Mouse (Mus musculus) liver, embryonic 14.5 days (tissue): ENCODE data around the gene Ccnt1. TPM values are rescaled to one million over a fixed set of nuclear protein-coding genes. Genes with fewer than 3 reads are reported as not detected.

Experiments used
- ATAC-seq: fragments of 200-750 bp; cut with Nextera tagmentation; 2 replicates; pipeline ENCODE4 v1.8.0; 2017; ENCODE audit warnings: moderate number of reproducible peaks, mild to moderate bottlenecking, moderate library complexity; ENCODE audit not compliant: insufficient read depth
- DNase-seq, 3 experiments: peaks; one replicate each; pipeline ENCODE4 v3.0.0-alpha.2; 2012 to 2013; ENCODE audit warnings: low read depth in 3 of 3, low spot score in 3 of 3
- H3K27ac ChIP-seq: fragments of 300-500 bp; sonication (generic); 2 replicates; pipeline ENCODE4 v1.5.1; 2014; ENCODE audit warnings: moderate library complexity, mild to moderate bottlenecking, control low read depth, inconsistent platforms
- H3K27me3 ChIP-seq: fragments of 300-500 bp; sonication (generic); 2 replicates; pipeline ENCODE4 v1.6.1; 2014; ENCODE audit warnings: mild to moderate bottlenecking, low read length, moderate library complexity; ENCODE audit not compliant: control insufficient read depth, insufficient read depth
- H3K36me3 ChIP-seq: fragments of 300-500 bp; sonication (generic); replicated peaks from 2 replicates; pipeline ENCODE4 v1.6.1; 2014; ENCODE audit warnings: low read depth; ENCODE audit not compliant: control insufficient read depth, insufficient read depth
- H3K4me1 ChIP-seq, 2 experiments: fragments of 200-500 bp in 1 of 2; fragments of 300-500 bp in 1 of 2; sonication (generic) in 1 of 2; replicated peaks; 2 replicates each; pipeline ENCODE4 v1.6.1; 2012 to 2014; ENCODE audit warnings: antibody characterized with exemption in 1 of 2, inconsistent platforms in 1 of 2, low read length in 1 of 2; ENCODE audit not compliant: control insufficient read depth in 2 of 2, insufficient read depth in 2 of 2
- H3K4me2 ChIP-seq: fragments of 300-500 bp; sonication (generic); 2 replicates; pipeline ENCODE4 v1.6.1; 2014; ENCODE audit warnings: low read depth, mild to moderate bottlenecking, control low read depth, moderate library complexity
- H3K4me3 ChIP-seq, 2 experiments: fragments of 200-500 bp in 1 of 2; fragments of 300-500 bp in 1 of 2; sonication (generic) in 1 of 2; 2 replicates each; pipeline ENCODE4 v1.5.1; 2012 to 2014; ENCODE audit warnings: low read depth in 2 of 2, low read length in 2 of 2, mild to moderate bottlenecking in 2 of 2, control low read depth in 1 of 2, inconsistent platforms in 1 of 2, moderate library complexity in 1 of 2; ENCODE audit not compliant: insufficient read depth in 1 of 2
- H3K9ac ChIP-seq: fragments of 300-500 bp; sonication (generic); replicated peaks from 2 replicates; pipeline ENCODE4 v1.6.1; 2014; ENCODE audit warnings: mild to moderate bottlenecking, control low read depth, moderate library complexity
- H3K9me3 ChIP-seq: fragments of 300-500 bp; sonication (generic); 2 replicates; pipeline ENCODE4 v1.6.1; 2016; ENCODE audit warnings: low read length, mixed read lengths; ENCODE audit not compliant: control insufficient read depth
- CTCF ChIP-seq: IDR thresholded peaks from 2 replicates; pipeline ENCODE4 v1.5.1; 2016; ENCODE audit warnings: antibody characterized with exemption, low read depth, control low read depth
- EP300 ChIP-seq: IDR thresholded peaks from 2 replicates; pipeline ENCODE4 v1.6.1; 2016; ENCODE audit warnings: antibody characterized with exemption, low read depth
- WGBS: fragments of 180-500 bp; shearing (Covaris S2); extraction: QIAGEN DNeasy Blood & Tissue Kit; methylation state at CpG from one replicate; pipeline ENCODE4 v1.1.7; 2014; ENCODE audit not compliant: insufficient replicate concordance; 5-methylcytosine and 5-hydroxymethylcytosine counted together
- polyA plus RNA-seq, 2 experiments: library from polyadenylated mRNA; depleted of rRNA in 1 of 2; stranded (reverse) in 1 of 2; unstranded in 1 of 2; fragments of >200 nt; fragmentation: Nextera tagmentation in 1 of 2; extraction: Ambion mirVana in 1 of 2; gene quantifications; 2 replicates each; pipeline versions ENCODE4 v1.2.1 to v1.2.3; 2012 to 2014

Ccnt1 gene
- polyA plus RNA-seq, 2 experiments = 8.2 to 23.7 TPM

GRCm38 (mm10) chr15:98536828-98537510 lies 33.8 kb downstream of the Ccnt1 start:
- Histone ChIP-seq H3K36me3 (peaks cover 16% of the 10 kb centered on the region), H3K9me3 (no peaks in the 10 kb centered on the region), H3K4me1 (peaks cover 3 to 6% of the 10 kb centered on the region in 2 experiments), H3K27me3 (no peaks in the 10 kb centered on the region), H3K9ac (no peak overlapping the region), H3K4me2 (no peak overlapping the region), H3K27ac (no peak overlapping the region), H3K4me3 (no peak overlapping the region)
- DNase-seq (no peak), ATAC-seq (no peak)
- 83% methylated on average over 8 of the region's 8 CpGs for WGBS
- no peak for TF ChIP-seq CTCF
- no peak for TF ChIP-seq EP300

DNA sequence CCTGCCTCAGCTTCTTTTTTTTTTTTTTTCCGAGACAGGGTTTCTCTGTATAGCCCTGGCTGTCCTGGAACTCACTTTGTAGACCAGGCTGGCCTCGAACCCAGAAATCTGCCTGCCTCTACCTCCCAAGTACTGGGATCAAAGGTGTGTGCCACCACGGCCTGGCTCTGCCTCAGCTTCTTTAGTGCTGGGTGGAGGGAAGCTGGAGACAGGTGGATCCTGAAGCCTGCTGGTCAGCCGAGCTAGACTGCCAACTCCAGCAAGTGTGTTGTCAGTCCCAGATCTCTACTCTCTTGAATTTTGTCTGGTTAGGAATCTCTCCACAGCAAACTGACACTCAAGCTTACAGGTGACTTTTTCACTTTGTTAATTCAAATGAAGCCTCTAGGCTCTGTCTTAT lies 34.8 kb downstream of the Ccnt1 start:
- peaks cover 13% of the 10 kb centered on the region for H3K36me3 ChIP-seq
- H3K9ac ChIP-seq = no peak overlapping the region
- no peak for DNase-seq
- no peak overlapping the region for H3K27ac ChIP-seq
- no peaks in the 10 kb centered on the region for H3K9me3 ChIP-seq
- no peak overlapping the region for H3K4me2 ChIP-seq
- no peak overlapping the region for H3K4me3 ChIP-seq
- no peak for TF ChIP-seq EP300
- no peak for TF ChIP-seq CTCF
- ATAC-seq = no peak
- peaks cover 3 to 6% of the 10 kb centered on the region in 2 experiments for H3K4me1 ChIP-seq
- WGBS = 75% methylated on average over 4 of the region's 4 CpGs
- H3K27me3 ChIP-seq = no peaks in the 10 kb centered on the region

- peak within 1 kb of the TSS; percentile 65 for H3K27ac ChIP-seq
- DNase-seq (peak; percentile 99), ATAC-seq (peak; percentile 99)
- peaks cover 21% of the 10 kb centered on the region for H3K36me3 ChIP-seq
- WGBS = under 1% methylated on average over 69 of the region's 70 CpGs
- H3K4me3 ChIP-seq = peak within 1 kb of the TSS; percentile 72 to 83
- no peak for TF ChIP-seq EP300
- peak; percentile 20; the same call in 1 of the 2 replicates for TF ChIP-seq CTCF
- H3K4me1 ChIP-seq = peaks cover 3 to 6% of the 10 kb centered on the region in 2 experiments
- no peaks in the 10 kb centered on the region for H3K9me3 ChIP-seq
- peak within 1 kb of the TSS; percentile 94 for H3K4me2 ChIP-seq
- no peaks in the 10 kb centered on the region for H3K27me3 ChIP-seq
- peak within 1 kb of the TSS; percentile 80 for H3K9ac ChIP-seq
These were observed 36.7 kb downstream of the Ccnt1 start, which contains the start of gene Kansl2 for GRCm38 (mm10) chr15:98533881-98534627. Gene Kansl2, minus strand, starts transcription at chr15:98534264.

DNA sequence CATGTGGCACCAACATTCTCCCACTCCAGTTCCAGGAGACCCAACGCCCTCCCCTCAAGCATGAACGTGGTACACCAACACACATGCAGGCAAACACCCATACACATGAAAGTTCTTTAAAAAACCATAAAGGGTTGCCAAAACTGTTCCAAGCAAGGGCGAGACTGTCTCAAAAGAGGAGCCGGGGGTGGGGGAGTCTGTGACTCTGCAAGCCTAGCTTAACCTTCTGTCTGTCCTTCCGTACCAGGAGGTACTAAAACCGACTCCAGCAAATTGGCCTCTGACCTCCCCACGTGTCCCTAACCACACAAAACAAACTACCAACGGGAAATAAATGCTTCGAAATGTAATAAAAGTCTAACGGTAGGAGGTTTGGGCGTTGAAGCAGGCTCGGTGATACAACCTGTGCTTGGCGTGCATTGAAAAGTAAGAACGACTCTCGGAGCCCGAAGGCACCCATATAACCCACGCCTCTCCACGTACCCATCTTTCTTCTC lies 37.6 kb downstream of the Ccnt1 start:
- Histone ChIP-seq H3K4me1 (peaks cover 3 to 6% of the 10 kb centered on the region in 2 experiments), H3K27ac (peak overlapping the region; percentile 8), H3K4me2 (peak overlapping the region; percentile 94), H3K27me3 (no peaks in the 10 kb centered on the region), H3K9ac (peak overlapping the region; percentile 80), H3K4me3 (peak overlapping the region; percentile 72 to 83), H3K36me3 (peaks cover 27% of the 10 kb centered on the region), H3K9me3 (no peaks in the 10 kb centered on the region)
- ATAC-seq = no peak
- no peak for DNase-seq
- TF ChIP-seq EP300 = no peak
- under 1% methylated on average over 18 of the region's 18 CpGs for WGBS

DNA sequence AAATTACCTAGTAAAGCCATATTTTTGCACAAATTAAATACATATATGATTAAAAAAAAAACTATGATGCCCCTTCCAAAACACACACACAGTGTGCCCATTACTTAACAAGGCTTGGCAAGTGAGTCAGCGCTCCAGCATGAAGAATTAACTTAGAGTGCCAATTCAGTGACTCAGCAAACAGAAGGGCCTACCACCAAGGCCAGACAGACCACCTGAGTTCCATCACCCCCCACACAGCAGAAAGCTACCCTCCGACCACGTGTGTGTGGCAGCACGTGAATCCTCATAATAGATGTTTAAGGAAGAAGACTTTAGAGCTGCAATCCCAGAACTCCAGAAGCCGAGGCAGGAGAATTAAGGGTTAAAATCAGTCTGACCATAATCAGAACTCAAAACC lies 38.4 kb downstream of the Ccnt1 start:
- peak overlapping the region; percentile 80 for H3K9ac ChIP-seq
- 13% methylated on average over 5 of the region's 5 CpGs for WGBS
- ATAC-seq (no peak), DNase-seq (peak in 1 of 3 experiments; percentile 20)
- peaks cover 3 to 6% of the 10 kb centered on the region in 2 experiments for H3K4me1 ChIP-seq
- H3K4me3 ChIP-seq = peak overlapping the region; percentile 72 to 83
- peaks cover 35% of the 10 kb centered on the region for H3K36me3 ChIP-seq
- no peak for TF ChIP-seq EP300
- no peak for TF ChIP-seq CTCF
- no peaks in the 10 kb centered on the region for H3K9me3 ChIP-seq
- peak overlapping the region; percentile 94 for H3K4me2 ChIP-seq
- H3K27me3 ChIP-seq = no peaks in the 10 kb centered on the region
- no peak overlapping the region; the same call in 1 of the 2 replicates for H3K27ac ChIP-seq
